Comparison of ENCODE assay signal across 9 mouse cellular contexts in genomic region chr12:76405971-76406370, GRCm38 (mm10). TPM values are rescaled to one million over a fixed set of nuclear protein-coding genes. Genes with fewer than 3 reads are reported as not detected.
DNase-seq lines count a peak whose midpoint lies in the region; ATAC-seq and TF ChIP-seq lines count a peak whose summit lies in the region.
"Had no signal": no experiment of that assay in that cellular context is flagged by ENCODE, and none has a peak within 500 bp of the region (broad histone marks: within the 10 kb centered on the region; RNA-seq: fewer than 3 reads in every experiment).

No protein-coding gene starts in this region.

- TF ChIP-seq POLR2A in bone marrow macrophage, adult 2 months (IDR thresholded peaks at IDR 0.05; ENCODE audit: borderline replicate concordance, low read depth, low read length): no peak

- no peaks in the 10 kb centered on the region for H3K36me3 ChIP-seq in kidney, embryonic 14.5 days (ENCODE audit: control insufficient read depth, insufficient read depth, low read length)
- no peaks in the 10 kb centered on the region for H3K36me3 ChIP-seq in forebrain, postnatal 0 days (ENCODE audit: insufficient read depth)
- no peaks in the 10 kb centered on the region for H3K36me3 ChIP-seq in limb, embryonic 10.5 days
- no peaks in the 10 kb centered on the region for H3K36me3 ChIP-seq in neural tube, embryonic 15.5 days

- peak overlapping the region; percentile 56 for H3K4me3 ChIP-seq in kidney, embryonic 14.5 days (ENCODE audit: low read length)
- H3K4me3 ChIP-seq in bone marrow macrophage, adult 2 months (ENCODE audit: insufficient read depth, low read length): peak overlapping the region; percentile 46
- peak overlapping the region; percentile 78; the same call in 1 of the 2 replicates for H3K4me3 ChIP-seq in forebrain, postnatal 0 days (ENCODE audit: low read depth, low read length)
- peak overlapping the region; percentile 79 for H3K4me3 ChIP-seq in limb, embryonic 10.5 days
- H3K4me3 ChIP-seq in neural tube, embryonic 15.5 days (replicated peaks): peak overlapping the region; percentile 72

- TF ChIP-seq CTCF in bone marrow macrophage, adult 2 months (IDR thresholded peaks at IDR 0.05; ENCODE audit: low read depth, low read length): no peak
- TF ChIP-seq CTCF in forebrain, postnatal 0 days (IDR thresholded peaks at IDR 0.05; ENCODE audit: low read depth): no peak

- peaks cover 24% of the 10 kb centered on the region for H3K27me3 ChIP-seq in kidney, embryonic 14.5 days (ENCODE audit: control insufficient read depth, insufficient read depth, low read length)
- H3K27me3 ChIP-seq in forebrain, postnatal 0 days (ENCODE audit: insufficient read depth, low read length): peaks cover 27% of the 10 kb centered on the region
- H3K27me3 ChIP-seq in limb, embryonic 10.5 days (ENCODE audit: low read depth, poor library complexity, severe bottlenecking): peaks cover 53% of the 10 kb centered on the region
- H3K27me3 ChIP-seq in neural tube, embryonic 15.5 days (replicated peaks): peaks cover 55% of the 10 kb centered on the region

- H3K9me3 ChIP-seq in kidney, embryonic 14.5 days (ENCODE audit: control insufficient read depth, low read length): no peaks in the 10 kb centered on the region
- H3K9me3 ChIP-seq in forebrain, postnatal 0 days (ENCODE audit: low read length): no peaks in the 10 kb centered on the region
- H3K9me3 ChIP-seq in limb, embryonic 10.5 days (replicated peaks): no peaks in the 10 kb centered on the region
- H3K9me3 ChIP-seq in neural tube, embryonic 15.5 days (replicated peaks): no peaks in the 10 kb centered on the region

- H3K9ac ChIP-seq in kidney, embryonic 14.5 days (ENCODE audit: low read depth, low read length): 0 out of 2 replicates have a peak overlapping the region, but pooled peaks have one; percentile 18
- no peak overlapping the region for H3K9ac ChIP-seq in forebrain, postnatal 0 days
- H3K9ac ChIP-seq in neural tube, embryonic 15.5 days (replicated peaks): no peak overlapping the region

- no peak for DNase-seq in kidney, postnatal 25 days
- DNase-seq in forebrain, postnatal 0 days: peak; percentile 25
- DNase-seq in limb, embryonic 10.5 days (ENCODE audit: low spot score): no peak
- DNase-seq in gastrocnemius, postnatal 4 days (ENCODE audit: low spot score in 2 of 2): no peak
- DNase-seq in right cerebral cortex, postnatal 4 days: no peak

- ATAC-seq in kidney, embryonic 14.5 days (ENCODE audit: low FRiP score, low TSS enrichment): no peak
- ATAC-seq in forebrain, postnatal 0 days: no peak
- no peak for ATAC-seq in neural tube, embryonic 15.5 days (ENCODE audit: low FRiP score)

- 3% methylated on average over 23 of the region's 23 CpGs for WGBS in kidney, embryonic 14.5 days
- WGBS in forebrain, postnatal 0 days: 4% methylated on average over 23 of the region's 23 CpGs
- WGBS in limb, embryonic 10.5 days: 4% methylated on average over 23 of the region's 23 CpGs
- WGBS in neural tube, embryonic 15.5 days: 3% methylated on average over 23 of the region's 23 CpGs

- H3K27ac ChIP-seq in kidney, embryonic 14.5 days (ENCODE audit: low read depth, low read length): no peak overlapping the region
- no peak overlapping the region for H3K27ac ChIP-seq in bone marrow macrophage, adult 2 months (ENCODE audit: insufficient read depth, low read depth, low read length)
- H3K27ac ChIP-seq in forebrain, postnatal 0 days (ENCODE audit: low read depth, low read length): no peak overlapping the region
- no peak overlapping the region for H3K27ac ChIP-seq in limb, embryonic 10.5 days
- H3K27ac ChIP-seq in neural tube, embryonic 15.5 days (replicated peaks): no peak overlapping the region

- H3K4me1 ChIP-seq in kidney, embryonic 14.5 days (ENCODE audit: control insufficient read depth, insufficient read depth, low read length): peaks cover 8% of the 10 kb centered on the region
- H3K4me1 ChIP-seq in bone marrow macrophage, adult 2 months (ENCODE audit: control insufficient read depth, insufficient read depth, low read length): peaks cover 11% of the 10 kb centered on the region
- peaks cover 7% of the 10 kb centered on the region; the same call in 1 of the 2 replicates for H3K4me1 ChIP-seq in forebrain, postnatal 0 days (ENCODE audit: insufficient read depth)
- peaks cover 45% of the 10 kb centered on the region for H3K4me1 ChIP-seq in limb, embryonic 10.5 days
- H3K4me1 ChIP-seq in neural tube, embryonic 15.5 days: peaks cover 29% of the 10 kb centered on the region

- H3K4me2 ChIP-seq in kidney, embryonic 14.5 days (replicated peaks; ENCODE audit: low read depth, low read length): peak overlapping the region; percentile 83
- peak overlapping the region; percentile 72; the same call in 1 of the 2 replicates for H3K4me2 ChIP-seq in forebrain, postnatal 0 days (ENCODE audit: low read depth)
- H3K4me2 ChIP-seq in neural tube, embryonic 15.5 days: peak overlapping the region; percentile 90

RNA-seq across cellular contexts. Expression of gene Hspa2, which starts 2.0 kb away (rescaled TPM):
- polyA plus RNA-seq in kidney, embryonic 14.5 days (2014; fragmentation: Nextera tagmentation; extraction: Ambion mirVana): 5.4 and 7.7 TPM in 2 replicates
- polyA plus RNA-seq in bone marrow macrophage, adult 2 months (2012; ENCODE audit: insufficient read depth, insufficient read length, missing spikeins): 5.8 and 8.0 TPM in 2 replicates
- total RNA-seq in forebrain, postnatal 0 days (2014; rRNA removed): 6.5 and 10.6 TPM in 2 replicates
- polyA plus RNA-seq in forebrain, postnatal 0 days (2015; fragmentation: Nextera tagmentation; extraction: Ambion mirVana): 8.4 and 11.6 TPM in 2 replicates
- 4.8 and 4.9 TPM in 2 replicates for polyA plus RNA-seq in limb, embryonic 10.5 days (2016; fragmentation: Nextera tagmentation; extraction: Ambion mirVana)
- 5.7 and 8.2 TPM in 2 replicates for polyA plus RNA-seq in neural tube, embryonic 15.5 days (2015; fragmentation: Nextera tagmentation; extraction: Ambion mirVana)
- 1 to 10 TPM; 6.0 to 6.7 TPM for total RNA-seq in gastrocnemius, postnatal 4 days (2021)

RNA-seq across cellular contexts. Expression of gene Ppp1r36, which starts 11.4 kb away (rescaled TPM):
- polyA plus RNA-seq in kidney, embryonic 14.5 days (2014; fragmentation: Nextera tagmentation; extraction: Ambion mirVana): 3.4 and 3.9 TPM in 2 replicates
- polyA plus RNA-seq in bone marrow macrophage, adult 2 months (2012; ENCODE audit: insufficient read depth, insufficient read length, missing spikeins): not detected in 2 replicates
- 1.1 and 1.8 TPM in 2 replicates for total RNA-seq in forebrain, postnatal 0 days (2014; rRNA removed)
- 2.2 and 2.7 TPM in 2 replicates for polyA plus RNA-seq in forebrain, postnatal 0 days (2015; fragmentation: Nextera tagmentation; extraction: Ambion mirVana)
- 1.0 and 2.2 TPM in 2 replicates for polyA plus RNA-seq in limb, embryonic 10.5 days (2016; fragmentation: Nextera tagmentation; extraction: Ambion mirVana)
- polyA plus RNA-seq in neural tube, embryonic 15.5 days (2015; fragmentation: Nextera tagmentation; extraction: Ambion mirVana): 0.92 and 1.6 TPM in 2 replicates
- total RNA-seq in gastrocnemius, postnatal 4 days (2021): under 1 TPM in 1 of 2 experiments, not detected in 1; 0.44 TPM
- total RNA-seq: neutrophil, adult 5-6 weeks had no signal

RNA-seq across cellular contexts. Expression of gene Zbtb1, which starts 35.9 kb away (rescaled TPM):
- 8.3 and 12.5 TPM in 2 replicates for polyA plus RNA-seq in kidney, embryonic 14.5 days (2014; fragmentation: Nextera tagmentation; extraction: Ambion mirVana)
- polyA plus RNA-seq in bone marrow macrophage, adult 2 months (2012; ENCODE audit: insufficient read depth, insufficient read length, missing spikeins): 8.8 and 9.6 TPM in 2 replicates
- total RNA-seq in forebrain, postnatal 0 days (2014; rRNA removed): 3.1 and 3.5 TPM in 2 replicates
- polyA plus RNA-seq in forebrain, postnatal 0 days (2015; fragmentation: Nextera tagmentation; extraction: Ambion mirVana): 1.5 and 2.0 TPM in 2 replicates
- 9.7 and 11.1 TPM in 2 replicates for polyA plus RNA-seq in limb, embryonic 10.5 days (2016; fragmentation: Nextera tagmentation; extraction: Ambion mirVana)
- 3.3 and 4.4 TPM in 2 replicates for polyA plus RNA-seq in neural tube, embryonic 15.5 days (2015; fragmentation: Nextera tagmentation; extraction: Ambion mirVana)
- total RNA-seq in gastrocnemius, postnatal 4 days (2021): 1 to 10 TPM; 7.0 to 8.8 TPM

RNA-seq across cellular contexts. Expression of gene Zbtb25, which starts 36.6 kb away (rescaled TPM):
- polyA plus RNA-seq in kidney, embryonic 14.5 days (2014; fragmentation: Nextera tagmentation; extraction: Ambion mirVana): 19.9 and 20.5 TPM in 2 replicates
- polyA plus RNA-seq in bone marrow macrophage, adult 2 months (2012; ENCODE audit: insufficient read depth, insufficient read length, missing spikeins): 8.6 and 9.5 TPM in 2 replicates
- total RNA-seq in forebrain, postnatal 0 days (2014; rRNA removed): 15.0 and 25.8 TPM in 2 replicates
- polyA plus RNA-seq in forebrain, postnatal 0 days (2015; fragmentation: Nextera tagmentation; extraction: Ambion mirVana): 13.0 and 13.2 TPM in 2 replicates
- polyA plus RNA-seq in limb, embryonic 10.5 days (2016; fragmentation: Nextera tagmentation; extraction: Ambion mirVana): 15.9 and 16.3 TPM in 2 replicates
- 13.1 and 15.2 TPM in 2 replicates for polyA plus RNA-seq in neural tube, embryonic 15.5 days (2015; fragmentation: Nextera tagmentation; extraction: Ambion mirVana)
- 10 to 100 TPM; 13.6 to 19.7 TPM for total RNA-seq in gastrocnemius, postnatal 4 days (2021)
